In the genomic region with DNA sequence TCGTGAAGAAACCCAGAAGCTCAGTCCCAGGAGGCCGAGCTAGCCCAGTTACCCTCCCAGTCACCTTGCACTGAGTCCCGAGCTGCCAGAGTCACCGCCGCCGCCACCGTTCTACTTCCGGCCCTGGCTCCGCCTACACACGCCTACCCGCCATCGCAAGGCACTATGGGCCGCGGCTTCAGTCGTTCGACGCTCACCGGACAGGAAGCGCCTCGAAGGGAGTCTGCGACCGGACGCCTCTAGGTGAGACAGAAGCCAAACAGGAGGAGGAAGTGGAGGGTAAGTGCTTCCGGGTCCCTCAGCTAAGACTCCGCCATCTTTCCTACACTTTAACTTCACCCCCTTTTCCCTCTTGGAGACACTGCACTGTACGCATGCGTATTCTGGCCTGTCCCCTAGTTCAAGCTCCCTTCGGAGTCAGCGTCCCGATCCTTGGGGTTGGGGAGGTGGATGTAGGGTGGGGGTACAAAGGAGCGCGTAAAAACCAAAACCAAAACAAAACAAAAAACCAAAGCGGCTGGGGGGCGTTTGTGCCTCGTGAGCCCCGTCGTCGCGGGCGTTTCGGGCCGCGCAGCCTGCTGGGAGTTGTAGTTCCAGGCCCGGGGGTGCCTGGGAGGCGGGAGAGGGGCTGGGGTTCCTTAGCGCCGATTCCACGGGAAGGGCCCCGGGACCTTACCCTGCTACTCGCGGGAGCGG, we compare ENCODE assay signal across 8 mouse cellular contexts. TPM values are rescaled to one million over a fixed set of nuclear protein-coding genes. Genes with fewer than 3 reads are reported as not detected.
A peak's percentile ranks its signal among the peaks of the same experiment; 100 is the strongest.
DNase-seq lines count a peak whose midpoint lies in the region; ATAC-seq and TF ChIP-seq lines count a peak whose summit lies in the region.

A gene (plus strand): TSS at position 181 of the 696 bp plus-strand sequence.

- H3K27me3 ChIP-seq in hindbrain, postnatal 0 days (ENCODE audit: insufficient read depth, low read length) = no peaks in the 10 kb centered on the region

- H3K9me3 ChIP-seq in hindbrain, postnatal 0 days (ENCODE audit: low read length) = no peaks in the 10 kb centered on the region

- TF ChIP-seq CTCF in gastrocnemius, adult 2 months (IDR thresholded peaks at IDR 0.05) = no peak
- TF ChIP-seq CTCF in hindbrain, postnatal 0 days (IDR thresholded peaks at IDR 0.05; ENCODE audit: low read depth) = 0 out of 2 replicates have a peak, but pooled peaks have one; percentile 1
- TF ChIP-seq CTCF in left cerebral cortex, adult 2 months (IDR thresholded peaks at IDR 0.05) = no peak

- peak within 1 kb of the TSS; percentile 63 for H3K4me2 ChIP-seq in hindbrain, postnatal 0 days (ENCODE audit: low read depth, low read length)

- peak within 1 kb of the TSS; percentile 96 for H3K27ac ChIP-seq in gastrocnemius, adult 2 months
- peak within 1 kb of the TSS; percentile 97 for H3K27ac ChIP-seq in hindbrain, postnatal 0 days
- peak within 1 kb of the TSS; percentile 100 for H3K27ac ChIP-seq in left cerebral cortex, adult 2 months

- peak within 1 kb of the TSS; percentile 100 for H3K9ac ChIP-seq in hindbrain, postnatal 0 days (replicated peaks; ENCODE audit: low read length)

- peak; percentile 93 for ATAC-seq in common myeloid progenitor, adult 5-6 weeks (replicated peaks; ENCODE audit: low read depth, poor library complexity, severe bottlenecking)
- ATAC-seq in hindbrain, postnatal 0 days = peak; percentile 97
- ATAC-seq in megakaryocyte, adult 5-6 weeks (ENCODE audit: poor library complexity, severe bottlenecking) = peak; percentile 88

- peak; percentile 99 for DNase-seq in ZHBTc4 (ENCODE audit: low read depth, low spot score)
- peak; percentile 96 for DNase-seq in gastrocnemius, adult 2 months
- peak; percentile 97 for DNase-seq in hindbrain, postnatal 0 days (ENCODE audit: low spot score)
- peak; percentile 88 to 92 for DNase-seq in left cerebral cortex, adult 2 months (ENCODE audit: extremely low spot score in 1 of 2, low spot score in 2 of 2)
- peak; percentile 90 to 92 for DNase-seq in right cerebral cortex, adult 2 months (ENCODE audit: low spot score in 2 of 2)
- DNase-seq in urinary bladder, postnatal 14 days (ENCODE audit: low spot score) = peak; percentile 90

- H3K4me1 ChIP-seq in hindbrain, postnatal 0 days (ENCODE audit: insufficient read depth, low read length) = peaks cover 3% of the 10 kb centered on the region; the same call in 1 of the 2 replicates

- intact Hi-C loops in gastrocnemius, adult 2 months (cut with DNase I) = loop anchor here (1.0 kb wide), 1 partner anchor 100 kb away; a partner anchor contains a TSS
- intact Hi-C loops in left cerebral cortex, adult 2 months (cut with DNase I) = loop anchor here (1.0 to 10.0 kb wide), 2 partner anchors 100 to 340 kb away; a partner anchor contains a TSS

- under 1% methylated on average over 51 of the region's 52 CpGs for WGBS in hindbrain, postnatal 0 days

- peaks cover 2% of the 10 kb centered on the region; the same call in 1 of the 2 replicates for H3K36me3 ChIP-seq in hindbrain, postnatal 0 days (ENCODE audit: insufficient read depth, low read length)

- peak within 1 kb of the TSS; percentile 85 for H3K4me3 ChIP-seq in gastrocnemius, adult 2 months
- peak within 1 kb of the TSS; percentile 100 for H3K4me3 ChIP-seq in hindbrain, postnatal 0 days (ENCODE audit: low read length)
- peak within 1 kb of the TSS; percentile 100 for H3K4me3 ChIP-seq in left cerebral cortex, adult 2 months

RNA-seq across cellular contexts. Expression of the gene that starts here (rescaled TPM):
- 75.3 and 86.6 TPM in 2 replicates for total RNA-seq in common myeloid progenitor, adult 5-6 weeks (2017)
- 10 to 100 TPM; 23.6 to 34.1 TPM for total RNA-seq in gastrocnemius, adult 2 months (2021)
- total RNA-seq in hindbrain, postnatal 0 days (2014; rRNA removed) = 14.8 and 20.4 TPM in 2 replicates
- polyA plus RNA-seq in hindbrain, postnatal 0 days (2015; fragmentation: Nextera tagmentation; extraction: Ambion mirVana) = 10.6 and 11.8 TPM in 2 replicates
- total RNA-seq in left cerebral cortex, adult 2 months (2021) = 10 to 100 TPM; 18.2 to 22.2 TPM
- 65.5 and 73.3 TPM in 2 replicates for total RNA-seq in megakaryocyte, adult 5-6 weeks (2015)
- total RNA-seq in megakaryocyte, adult 5-6 weeks (2017) = 75.7 and 80.7 TPM in 2 replicates

Comparison
In these comparisons a context has a peak if more than half of its experiments do, and no peak if none do; other contexts are left out.
1. Peak in every context shown above with its lines: DNase-seq, ATAC-seq, H3K4me3 ChIP-seq and H3K27ac ChIP-seq.